Mouse (Mus musculus) liver, adult 2 months (tissue): ENCODE results near the gene C5ar1.

Experiments used
- CTCF ChIP-seq: fragments of 200-500 bp; IDR thresholded peaks from 2 replicates; pipeline ENCODE4 v1.5.1; 2011; ENCODE audit warnings: low read depth, low read length, control low read depth
- POLR2A ChIP-seq: fragments of 200-500 bp; IDR thresholded peaks from 2 replicates; pipeline ENCODE4 v1.6.1; 2011; ENCODE audit warnings: low read length, control low read depth; ENCODE audit not compliant: insufficient read depth; ENCODE audit errors: extremely low read depth

DNA sequence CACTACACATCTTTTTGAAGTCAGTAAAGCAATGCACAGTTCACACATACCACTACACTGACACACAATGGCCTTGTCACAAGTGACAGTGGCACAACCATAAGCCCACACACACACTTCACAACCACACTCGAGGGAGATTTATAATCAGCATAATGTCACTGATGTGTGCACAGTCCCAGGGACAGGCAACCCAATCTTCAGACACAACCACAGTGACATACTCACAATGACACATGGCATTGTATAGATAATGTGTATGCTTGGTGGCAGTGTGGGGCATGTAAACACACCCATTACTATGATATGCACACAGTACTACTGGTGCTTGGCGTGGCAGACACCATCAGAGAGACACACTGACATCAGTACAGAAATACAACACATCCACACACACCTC, 36.8 kb upstream of the C5ar1 start:
- TF ChIP-seq CTCF (no peak), POLR2A (no peak)
